Mouse (Mus musculus) stomach, embryonic 16.5 days (tissue): ENCODE measurements around the gene Tle3. TPM values are rescaled to one million over a fixed set of nuclear protein-coding genes. Genes with fewer than 3 reads are reported as not detected.
A peak's percentile ranks its signal among the peaks of the same experiment; 100 is the strongest.

Experiments
- ATAC-seq: fragments of 200-750 bp; cut with Nextera tagmentation; 2 replicates; pipeline ENCODE4 v1.8.0; 2017; ENCODE audit warnings: moderate number of reproducible peaks, moderate TSS enrichment; ENCODE audit not compliant: insufficient read depth, low FRiP score
- H3K27ac ChIP-seq: fragments of 300-500 bp; sonication (generic); 2 replicates; pipeline ENCODE4 v1.5.1; 2014; ENCODE audit warnings: low read length
- H3K27me3 ChIP-seq: fragments of 300-500 bp; sonication (generic); 2 replicates; pipeline ENCODE4 v1.6.1; 2014; ENCODE audit warnings: low read length, control low read depth, mixed read lengths; ENCODE audit not compliant: control insufficient read depth, insufficient read depth
- H3K36me3 ChIP-seq: fragments of 300-500 bp; sonication (generic); 2 replicates; pipeline ENCODE4 v1.6.1; 2014; ENCODE audit warnings: low read length; ENCODE audit not compliant: control insufficient read depth, insufficient read depth
- H3K4me1 ChIP-seq: fragments of 300-500 bp; sonication (generic); 2 replicates; pipeline ENCODE4 v1.6.1; 2014; ENCODE audit warnings: low read length, control low read depth, mixed read lengths; ENCODE audit not compliant: control insufficient read depth, insufficient read depth
- H3K4me2 ChIP-seq: fragments of 300-500 bp; sonication (generic); 2 replicates; pipeline ENCODE4 v1.6.1; 2014; ENCODE audit warnings: low read depth, low read length, mixed read lengths
- H3K4me3 ChIP-seq: fragments of 300-500 bp; sonication (generic); replicated peaks from 2 replicates; pipeline ENCODE4 v1.5.1; 2014; ENCODE audit warnings: mild to moderate bottlenecking, low read length
- H3K9ac ChIP-seq: fragments of 300-500 bp; sonication (generic); 2 replicates; pipeline ENCODE4 v1.6.1; 2014; ENCODE audit warnings: low read length
- H3K9me3 ChIP-seq: fragments of 300-500 bp; sonication (generic); replicated peaks from 2 replicates; pipeline ENCODE4 v1.6.1; 2016; ENCODE audit warnings: low read length, control low read depth; ENCODE audit not compliant: control insufficient read depth
- WGBS: fragments of 180-500 bp; shearing (Covaris S2); extraction: QIAGEN DNeasy Blood & Tissue Kit; methylation state at CpG from one replicate; pipeline ENCODE4 v1.1.7; 2014; 5-methylcytosine and 5-hydroxymethylcytosine counted together
- polyA plus RNA-seq: library from polyadenylated mRNA; unstranded; fragments of >200 nt; fragmentation: Nextera tagmentation; extraction: Ambion mirVana; gene quantifications from 2 replicates; pipeline ENCODE4 v1.2.1, GENCODE M21; 2015

Tle3 gene
- polyA plus RNA-seq, 1 experiment from 2014 or later, result 20.2 TPM

GRCm38 (mm10) chr9:61427051-61427450, 54.9 kb downstream of the Tle3 start:
- H3K36me3 ChIP-seq, result no peaks in the 10 kb centered on the region
- H3K27me3 ChIP-seq, result no peaks in the 10 kb centered on the region
- H3K4me2 ChIP-seq, result no peak overlapping the region
- H3K9ac ChIP-seq, result no peak overlapping the region
- 81% methylated on average over 6 of the region's 6 CpGs for WGBS
- H3K4me1 ChIP-seq, result no peaks in the 10 kb centered on the region
- no peak for ATAC-seq
- no peak overlapping the region for H3K4me3 ChIP-seq
- H3K27ac ChIP-seq, result no peak overlapping the region
- no peaks in the 10 kb centered on the region for H3K9me3 ChIP-seq

- Histone ChIP-seq H3K4me3 (no peak overlapping the region), H3K9ac (no peak overlapping the region), H3K9me3 (no peaks in the 10 kb centered on the region), H3K27me3 (no peaks in the 10 kb centered on the region), H3K4me2 (no peak overlapping the region), H3K27ac (no peak overlapping the region), H3K36me3 (no peaks in the 10 kb centered on the region), H3K4me1 (no peaks in the 10 kb centered on the region)
- WGBS, result 71% methylated on average over 3 of the region's 3 CpGs
- ATAC-seq, result no peak
Measured at GRCm38 (mm10) chr9:61427901-61428300, 55.7 kb downstream of the Tle3 start.

GRCm38 (mm10) chr9:61431830-61432229, 59.7 kb downstream of the Tle3 start:
- no peaks in the 10 kb centered on the region for H3K36me3 ChIP-seq
- no peak overlapping the region for H3K4me2 ChIP-seq
- 91% methylated on average over 4 of the region's 4 CpGs for WGBS
- H3K4me1 ChIP-seq, result peaks cover 7% of the 10 kb centered on the region; the same call in 1 of the 2 replicates
- H3K9me3 ChIP-seq, result no peaks in the 10 kb centered on the region
- ATAC-seq, result no peak
- H3K4me3 ChIP-seq, result no peak overlapping the region
- no peak overlapping the region for H3K27ac ChIP-seq
- no peaks in the 10 kb centered on the region for H3K27me3 ChIP-seq
- no peak overlapping the region for H3K9ac ChIP-seq

GRCm38 (mm10) chr9:61433206-61433605, 61.0 kb downstream of the Tle3 start:
- no peaks in the 10 kb centered on the region for H3K27me3 ChIP-seq
- H3K4me3 ChIP-seq, result no peak overlapping the region
- no peak for ATAC-seq
- H3K9me3 ChIP-seq, result no peaks in the 10 kb centered on the region
- no peak overlapping the region for H3K27ac ChIP-seq
- WGBS, result 80% methylated on average over 2 of the region's 2 CpGs
- H3K36me3 ChIP-seq, result no peaks in the 10 kb centered on the region
- H3K9ac ChIP-seq, result no peak overlapping the region
- no peak overlapping the region for H3K4me2 ChIP-seq
- peaks cover 7% of the 10 kb centered on the region; the same call in 1 of the 2 replicates for H3K4me1 ChIP-seq

GRCm38 (mm10) chr9:61434062-61434461, 61.9 kb downstream of the Tle3 start:
- H3K4me2 ChIP-seq, result no peak overlapping the region
- peak; percentile 15; the same call in 1 of the 2 replicates for ATAC-seq
- H3K4me3 ChIP-seq, result no peak overlapping the region
- WGBS, result 59% methylated on average over 11 of the region's 11 CpGs
- H3K27me3 ChIP-seq, result no peaks in the 10 kb centered on the region
- no peaks in the 10 kb centered on the region for H3K9me3 ChIP-seq
- no peak overlapping the region for H3K27ac ChIP-seq
- H3K4me1 ChIP-seq, result peaks cover 7% of the 10 kb centered on the region; the same call in 1 of the 2 replicates
- H3K9ac ChIP-seq, result no peak overlapping the region
- H3K36me3 ChIP-seq, result no peaks in the 10 kb centered on the region

GRCm38 (mm10) chr9:61435191-61435989, 63.2 kb downstream of the Tle3 start:
- H3K4me3 ChIP-seq, result no peak overlapping the region
- 35% methylated on average over 8 of the region's 8 CpGs for WGBS
- H3K36me3 ChIP-seq, result no peaks in the 10 kb centered on the region
- H3K4me2 ChIP-seq, result no peak overlapping the region
- H3K27me3 ChIP-seq, result no peaks in the 10 kb centered on the region
- no peak overlapping the region for H3K9ac ChIP-seq
- H3K27ac ChIP-seq, result no peak overlapping the region
- H3K9me3 ChIP-seq, result no peaks in the 10 kb centered on the region
- peak; percentile 80 for ATAC-seq
- H3K4me1 ChIP-seq, result peaks cover 7% of the 10 kb centered on the region; the same call in 1 of the 2 replicates

- Histone ChIP-seq H3K27ac (no peak overlapping the region), H3K4me3 (no peak overlapping the region), H3K27me3 (no peaks in the 10 kb centered on the region), H3K4me1 (peaks cover 7% of the 10 kb centered on the region; the same call in 1 of the 2 replicates), H3K9me3 (no peaks in the 10 kb centered on the region), H3K36me3 (no peaks in the 10 kb centered on the region), H3K9ac (no peak overlapping the region), H3K4me2 (no peak overlapping the region)
- ATAC-seq, result no peak
- 54% methylated on average over 2 of the region's 2 CpGs for WGBS
Measured at GRCm38 (mm10) chr9:61436104-61436503, 63.9 kb downstream of the Tle3 start.

GRCm38 (mm10) chr9:61436761-61437160, 64.6 kb downstream of the Tle3 start:
- Histone ChIP-seq H3K9ac (no peak overlapping the region), H3K4me1 (peaks cover 7% of the 10 kb centered on the region; the same call in 1 of the 2 replicates), H3K36me3 (no peaks in the 10 kb centered on the region), H3K9me3 (no peaks in the 10 kb centered on the region), H3K4me2 (no peak overlapping the region), H3K27ac (no peak overlapping the region), H3K27me3 (no peaks in the 10 kb centered on the region), H3K4me3 (no peak overlapping the region)
- WGBS, result 91% methylated on average over 6 of the region's 6 CpGs
- no peak for ATAC-seq

- no peak for ATAC-seq
- 80% methylated on average over 6 of the region's 6 CpGs for WGBS
- H3K27ac ChIP-seq, result no peak overlapping the region
Measured at GRCm38 (mm10) chr9:61439092-61439491, 66.9 kb downstream of the Tle3 start.

More at GRCm38 (mm10) chr9:61439092-61439491, 66.9 kb downstream of the Tle3 start:
- Histone ChIP-seq H3K9me3 (no peaks in the 10 kb centered on the region), H3K4me2 (no peak overlapping the region), H3K4me3 (no peak overlapping the region), H3K36me3 (no peaks in the 10 kb centered on the region), H3K4me1 (peaks cover 7% of the 10 kb centered on the region; the same call in 1 of the 2 replicates), H3K9ac (no peak overlapping the region), H3K27me3 (no peaks in the 10 kb centered on the region)
